Mouse (Mus musculus): ENCODE data around the gene Wee2. TPM values are rescaled to one million over a fixed set of nuclear protein-coding genes. Genes with fewer than 3 reads are reported as not detected.

Gene Wee2
- polyA plus RNA-seq (2012; rRNA removed; ENCODE audit: low replicate concordance) = not detected in 2 replicates

DNA sequence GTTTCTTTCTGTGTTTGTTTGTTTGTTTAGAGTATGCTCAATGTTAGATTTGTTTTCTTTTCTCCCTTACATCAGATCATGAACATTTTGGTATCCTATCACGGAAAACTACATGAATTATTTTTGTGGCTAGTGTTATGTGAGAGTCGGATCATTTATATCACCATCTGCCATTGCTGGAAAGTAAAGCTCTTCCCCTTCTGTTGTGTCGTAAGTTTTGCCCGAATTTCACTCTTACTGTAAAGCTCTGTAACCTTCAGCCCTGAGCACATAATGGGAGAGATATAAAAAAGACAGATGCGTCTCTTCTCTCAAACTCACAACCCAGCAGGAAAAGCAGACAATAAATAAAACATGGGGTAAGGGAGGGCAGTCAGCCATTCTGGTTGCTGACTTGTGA lies at the start of gene Wee2:
Gene Wee2, plus strand, starts transcription at position 153 of the 400 bp plus-strand sequence.

GRCm38 (mm10) chr6:40436047-40436483 lies 2.8 kb upstream of the Wee2 start, which contains the start of gene E330009J07Rik:
Gene E330009J07Rik, minus strand, starts transcription at chr6:40436135.

GRCm38 (mm10) chr6:40470916-40471719 lies 32.2 kb downstream of the Wee2 start, which contains the start of gene Ssbp1:
Gene Ssbp1, plus strand, starts transcription at chr6:40471352.

DNA sequence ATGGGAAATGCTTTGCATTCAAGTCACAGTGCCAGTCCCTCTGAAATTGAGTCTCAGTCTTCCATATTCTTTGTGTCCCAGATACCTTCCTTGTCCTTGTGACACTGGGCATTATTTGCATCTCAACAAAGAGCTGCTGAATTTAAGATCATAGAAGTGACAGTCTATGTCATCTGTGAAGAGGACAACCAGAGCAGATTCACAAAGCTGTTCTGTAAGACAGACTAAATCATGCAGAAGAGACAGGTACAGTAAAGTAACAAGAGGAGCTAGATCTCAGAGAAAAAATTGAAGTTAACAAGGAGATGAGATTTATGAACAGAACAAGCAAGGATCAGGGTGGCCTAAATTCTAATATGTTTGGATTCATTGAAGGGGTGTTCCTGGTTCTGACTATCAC lies 52.0 kb downstream of the Wee2 start, which contains the start of gene Tas2r137:
Gene Tas2r137, plus strand, starts transcription at position 301 of the 400 bp plus-strand sequence.

GRCm38 (mm10) chr6:40493229-40493628 lies 54.3 kb downstream of the Wee2 start, which contains the start of gene Tas2r108:
Gene Tas2r108, plus strand, starts transcription at chr6:40493529.

Other genes starting within 250 kb of the Wee2 start
- 2.9 and 3.8 TPM in 2 replicates for gene Agk, start 113.9 kb upstream of the Wee2 start, polyA plus RNA-seq (2012; rRNA removed; ENCODE audit: low replicate concordance)
- 3.1 and 3.7 TPM in 2 replicates for gene E330009J07Rik, start 3.0 kb upstream of the Wee2 start, polyA plus RNA-seq (2012; rRNA removed; ENCODE audit: low replicate concordance)
- gene Ssbp1, start 32.3 kb downstream of the Wee2 start, polyA plus RNA-seq (2012; rRNA removed; ENCODE audit: low replicate concordance) = 3.0 and 3.9 TPM in 2 replicates
- gene Tas2r137, start 52.1 kb downstream of the Wee2 start, polyA plus RNA-seq (2012; rRNA removed; ENCODE audit: low replicate concordance) = not detected in 2 replicates
- not detected in 2 replicates for gene Tas2r108, start 54.4 kb downstream of the Wee2 start, polyA plus RNA-seq (2012; rRNA removed; ENCODE audit: low replicate concordance)
- gene Prss37, start 80.4 kb downstream of the Wee2 start, polyA plus RNA-seq (2012; rRNA removed; ENCODE audit: low replicate concordance) = not detected in 2 replicates
- gene Olfr461, start 116.0 kb downstream of the Wee2 start, polyA plus RNA-seq (2012; rRNA removed; ENCODE audit: low replicate concordance) = not detected in 2 replicates
- not detected in 2 replicates for gene Olfr460, start 130.4 kb downstream of the Wee2 start, polyA plus RNA-seq (2012; rRNA removed; ENCODE audit: low replicate concordance)
- not detected in 2 replicates for gene Clec5a, start 146.7 kb downstream of the Wee2 start, polyA plus RNA-seq (2012; rRNA removed; ENCODE audit: low replicate concordance)
- not detected in 2 replicates for gene Tas2r138, start 174.2 kb downstream of the Wee2 start, polyA plus RNA-seq (2012; rRNA removed; ENCODE audit: low replicate concordance)
- gene Mgam, start 189.7 kb downstream of the Wee2 start, polyA plus RNA-seq (2012; rRNA removed; ENCODE audit: low replicate concordance) = 178 and 242 TPM in 2 replicates